Mouse (Mus musculus): ENCODE data around the gene 1700125H20Rik.

GRCm38 (mm10) chr11:85182617-85183283, 12.5 kb downstream of the 1700125H20Rik start:
- no peak for TF ChIP-seq POLR2A (IDR thresholded peaks at IDR 0.05; ENCODE audit: extremely low read depth, insufficient read depth, low read length)
- peak; percentile 88 for TF ChIP-seq CTCF (IDR thresholded peaks at IDR 0.05; ENCODE audit: low read depth, low read length)
